12 mouse cellular contexts compared by ENCODE assay signal in the genomic region with DNA sequence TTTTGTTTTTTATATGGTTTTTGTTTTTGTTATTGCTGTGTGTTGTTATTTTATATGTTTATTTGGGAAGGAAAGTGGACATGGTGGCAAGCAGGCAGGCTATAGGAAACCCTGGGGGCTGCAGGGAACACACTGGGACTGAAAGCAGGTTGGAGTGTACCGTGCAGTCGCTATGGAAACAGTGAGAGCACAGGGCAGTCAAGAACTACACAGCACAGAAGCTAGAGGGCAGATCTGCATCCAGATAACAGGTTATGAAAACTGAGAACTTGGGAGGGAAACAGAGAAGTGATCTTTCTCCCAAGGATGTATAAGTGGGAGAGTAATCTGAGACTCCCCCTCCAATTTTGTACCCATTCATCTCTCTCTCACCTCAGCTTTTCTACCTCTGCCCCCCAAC. TPM values are rescaled to one million over a fixed set of nuclear protein-coding genes. Genes with fewer than 3 reads are reported as not detected.
DNase-seq lines count a peak whose midpoint lies in the region; ATAC-seq lines count a peak whose summit lies in the region.
"Had no signal": no experiment of that assay in that cellular context is flagged by ENCODE, and none has a peak within 500 bp of the region (broad histone marks: within the 10 kb centered on the region; RNA-seq: fewer than 3 reads in every experiment).

No protein-coding gene starts in this region.

- no peaks in the 10 kb centered on the region; the same call in 1 of the 2 replicates for H3K27me3 ChIP-seq in forebrain, embryonic 11.5 days (ENCODE audit: control insufficient read depth, insufficient read depth, low read length)
- peaks cover 4% of the 10 kb centered on the region for H3K27me3 ChIP-seq in forebrain, embryonic 10.5 days (ENCODE audit: poor library complexity, severe bottlenecking)
- no peaks in the 10 kb centered on the region for H3K27me3 ChIP-seq in hindbrain, embryonic 15.5 days
- H3K27me3 ChIP-seq in liver, embryonic 12.5 days (replicated peaks): peaks cover 20% of the 10 kb centered on the region

- 6% methylated on average over 2 of the region's 2 CpGs for WGBS in forebrain, embryonic 11.5 days
- WGBS in forebrain, embryonic 10.5 days: 16% methylated on average over 2 of the region's 2 CpGs
- 6% methylated on average over 2 of the region's 2 CpGs for WGBS in hindbrain, embryonic 15.5 days
- WGBS in liver, embryonic 12.5 days (ENCODE audit: insufficient replicate concordance): 47% methylated on average over 2 of the region's 2 CpGs

- no peak overlapping the region for H3K9ac ChIP-seq in forebrain, embryonic 11.5 days (ENCODE audit: low read length)
- no peak overlapping the region for H3K9ac ChIP-seq in hindbrain, embryonic 15.5 days
- H3K9ac ChIP-seq in liver, embryonic 12.5 days: no peak overlapping the region
- H3K9ac ChIP-seq: liver, embryonic 14.5 days had no signal

- no peak overlapping the region for H3K4me2 ChIP-seq in forebrain, embryonic 11.5 days (ENCODE audit: low read depth, low read length, severe bottlenecking)
- no peak overlapping the region for H3K4me2 ChIP-seq in hindbrain, embryonic 15.5 days
- H3K4me2 ChIP-seq in liver, embryonic 12.5 days: no peak overlapping the region

- peak; percentile 81 for ATAC-seq in forebrain, embryonic 11.5 days (replicated peaks; ENCODE audit: low FRiP score)
- ATAC-seq in hindbrain, embryonic 15.5 days (ENCODE audit: low FRiP score, low read depth): peak; percentile 81
- no peak for ATAC-seq in liver, embryonic 12.5 days

- no peak for DNase-seq in forebrain, embryonic 11.5 days (ENCODE audit: low spot score)
- no peak for DNase-seq in forebrain, embryonic 10.5 days (ENCODE audit: extremely low spot score, low spot score)
- peak; percentile 24 for DNase-seq in retina, postnatal 1 day
- no peak for DNase-seq in retina, embryonic 14.5 days (ENCODE audit: low spot score)
- DNase-seq in MN1 (ENCODE audit: low spot score): no peak
- no peak for DNase-seq in cerebellum, adult 9-10 months

- no peaks in the 10 kb centered on the region for H3K4me1 ChIP-seq in forebrain, embryonic 11.5 days (replicated peaks; ENCODE audit: control insufficient read depth, insufficient read depth, low read length)
- peaks cover 8% of the 10 kb centered on the region for H3K4me1 ChIP-seq in forebrain, embryonic 10.5 days
- H3K4me1 ChIP-seq in hindbrain, embryonic 15.5 days (replicated peaks): no peaks in the 10 kb centered on the region; the same call in 1 of the 2 replicates
- no peaks in the 10 kb centered on the region for H3K4me1 ChIP-seq in liver, embryonic 12.5 days
- H3K4me1 ChIP-seq: megakaryocyte, embryonic 14.5 days had no signal

- no peaks in the 10 kb centered on the region for H3K9me3 ChIP-seq in forebrain, embryonic 11.5 days (ENCODE audit: control insufficient read depth, low read length)
- no peaks in the 10 kb centered on the region for H3K9me3 ChIP-seq in forebrain, embryonic 10.5 days
- H3K9me3 ChIP-seq in hindbrain, embryonic 15.5 days: no peaks in the 10 kb centered on the region
- H3K9me3 ChIP-seq in liver, embryonic 12.5 days (replicated peaks): no peaks in the 10 kb centered on the region
- H3K9me3 ChIP-seq: megakaryocyte, embryonic 14.5 days had no signal

- H3K36me3 ChIP-seq in forebrain, embryonic 11.5 days (ENCODE audit: control insufficient read depth, insufficient read depth, low read length): no peaks in the 10 kb centered on the region
- no peaks in the 10 kb centered on the region for H3K36me3 ChIP-seq in forebrain, embryonic 10.5 days (replicated peaks)
- no peaks in the 10 kb centered on the region for H3K36me3 ChIP-seq in hindbrain, embryonic 15.5 days
- no peaks in the 10 kb centered on the region for H3K36me3 ChIP-seq in liver, embryonic 12.5 days

- H3K27ac ChIP-seq in forebrain, embryonic 11.5 days (ENCODE audit: low read depth, low read length): no peak overlapping the region
- H3K27ac ChIP-seq in forebrain, embryonic 10.5 days: no peak overlapping the region
- no peak overlapping the region for H3K27ac ChIP-seq in hindbrain, embryonic 15.5 days (replicated peaks)
- no peak overlapping the region for H3K27ac ChIP-seq in liver, embryonic 12.5 days
- H3K27ac ChIP-seq: liver, embryonic 14.5 days had no signal

- H3K4me3 ChIP-seq in forebrain, embryonic 11.5 days (ENCODE audit: low read depth, low read length): no peak overlapping the region
- no peak overlapping the region for H3K4me3 ChIP-seq in forebrain, embryonic 10.5 days
- no peak overlapping the region for H3K4me3 ChIP-seq in hindbrain, embryonic 15.5 days
- no peak overlapping the region for H3K4me3 ChIP-seq in liver, embryonic 12.5 days
- H3K4me3 ChIP-seq: erythroblast, embryonic 14.5 days; megakaryocyte, embryonic 14.5 days had no signal

RNA-seq across cellular contexts. Expression of gene Grm8, which starts 7.4 kb away (rescaled TPM):
- polyA plus RNA-seq in forebrain, embryonic 11.5 days (2014; fragmentation: Nextera tagmentation; extraction: Ambion mirVana): 1.4 and 1.9 TPM in 2 replicates
- 0.78 and 0.97 TPM in 2 replicates for polyA plus RNA-seq in forebrain, embryonic 10.5 days (2016; fragmentation: Nextera tagmentation; extraction: Ambion mirVana)
- 11.3 and 12.4 TPM in 2 replicates for polyA plus RNA-seq in hindbrain, embryonic 15.5 days (2015; fragmentation: Nextera tagmentation; extraction: Ambion mirVana)
- polyA plus RNA-seq in liver, embryonic 12.5 days (2016; fragmentation: Nextera tagmentation; extraction: Ambion mirVana): 0.11 TPM in 1 of 2 replicates, not detected in the other
- polyA plus RNA-seq: C2C12; erythroblast, embryonic 14.5 days; liver, embryonic 14.5 days had no signal
